Mouse (Mus musculus) midbrain, embryonic 16.5 days (tissue): ENCODE results near the gene Gm44805. TPM values are rescaled to one million over a fixed set of nuclear protein-coding genes. Genes with fewer than 3 reads are reported as not detected.

ENCODE experiments used
- ATAC-seq: fragments of 200-750 bp; cut with Nextera tagmentation; 2 replicates; pipeline ENCODE4 v1.8.0; 2017; ENCODE audit warnings: moderate TSS enrichment
- H3K27ac ChIP-seq: fragments of 300-500 bp; sonication (generic); 2 replicates; pipeline ENCODE4 v1.5.1; 2014; ENCODE audit warnings: mild to moderate bottlenecking, low read length, mixed read lengths
- H3K27me3 ChIP-seq: fragments of 300-500 bp; sonication (generic); 2 replicates; pipeline ENCODE4 v1.6.1; 2014; ENCODE audit warnings: low read depth, low read length, mixed read lengths; ENCODE audit not compliant: control insufficient read depth, insufficient read depth
- H3K36me3 ChIP-seq: fragments of 300-500 bp; sonication (generic); 2 replicates; pipeline ENCODE4 v1.6.1; 2014; ENCODE audit warnings: mild to moderate bottlenecking, low read length, moderate library complexity, mixed read lengths; ENCODE audit not compliant: control insufficient read depth, insufficient read depth
- H3K4me1 ChIP-seq: fragments of 300-500 bp; sonication (generic); 2 replicates; pipeline ENCODE4 v1.6.1; 2014; ENCODE audit warnings: mild to moderate bottlenecking, low read length, mixed read lengths; ENCODE audit not compliant: control insufficient read depth, insufficient read depth
- H3K4me2 ChIP-seq: fragments of 300-500 bp; sonication (generic); 2 replicates; pipeline ENCODE4 v1.6.1; 2014; ENCODE audit warnings: mild to moderate bottlenecking, low read length, mixed read lengths
- H3K4me3 ChIP-seq: fragments of 300-500 bp; sonication (generic); 2 replicates; pipeline ENCODE4 v1.5.1; 2014; ENCODE audit warnings: low read depth, mild to moderate bottlenecking, low read length, moderate library complexity, mixed read lengths
- H3K9ac ChIP-seq: fragments of 300-500 bp; sonication (generic); 2 replicates; pipeline ENCODE4 v1.6.1; 2014; ENCODE audit warnings: low read depth, low read length, mixed read lengths
- H3K9me3 ChIP-seq: fragments of 300-500 bp; sonication (generic); replicated peaks from 2 replicates; pipeline ENCODE4 v1.6.1; 2014; ENCODE audit warnings: mild to moderate bottlenecking, low read length, mixed read lengths; ENCODE audit not compliant: control insufficient read depth, poor library complexity, severe bottlenecking
- WGBS: fragments of 180-500 bp; shearing (Covaris S2); extraction: QIAGEN DNeasy Blood & Tissue Kit; methylation state at CpG from one replicate; pipeline ENCODE4 v1.1.7; 2014; 5-methylcytosine and 5-hydroxymethylcytosine counted together
- polyA plus RNA-seq: library from polyadenylated mRNA; unstranded; fragments of >200 nt; fragmentation: Nextera tagmentation; extraction: Ambion mirVana; gene quantifications from 2 replicates; pipeline ENCODE4 v1.2.1, GENCODE M21; 2015

Gm44805 gene
- polyA plus RNA-seq, 1 experiment from 2014 or later: not detected

DNA sequence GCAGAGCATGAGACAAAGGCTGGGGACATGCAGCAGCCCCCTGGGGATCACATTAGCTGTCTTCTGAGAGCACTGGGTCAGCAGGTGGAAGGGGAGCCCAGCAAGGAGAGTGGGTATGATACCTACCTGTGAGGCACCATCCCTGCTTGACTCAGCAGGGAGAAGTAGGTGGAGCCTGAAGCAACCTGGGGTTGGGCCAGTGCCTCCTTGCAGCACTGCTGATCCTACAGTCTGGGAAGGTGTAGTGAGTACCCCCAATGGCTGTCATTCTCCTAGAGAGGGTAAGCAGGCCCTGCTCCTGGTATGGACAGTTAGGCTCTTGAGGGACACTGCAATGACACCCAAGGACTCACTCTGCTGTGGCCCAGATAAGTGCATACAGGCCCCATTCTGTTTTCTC, 48.9 kb downstream of the Gm44805 start:
- H3K9me3 ChIP-seq: no peaks in the 10 kb centered on the region
- H3K27me3 ChIP-seq: no peaks in the 10 kb centered on the region
- no peak overlapping the region for H3K4me2 ChIP-seq
- H3K4me3 ChIP-seq: no peak overlapping the region
- no peak overlapping the region for H3K9ac ChIP-seq
- peaks cover 9% of the 10 kb centered on the region; the same call in 1 of the 2 replicates for H3K4me1 ChIP-seq
- ATAC-seq: no peak
- H3K27ac ChIP-seq: no peak overlapping the region
- H3K36me3 ChIP-seq: peaks cover 24% of the 10 kb centered on the region

DNA sequence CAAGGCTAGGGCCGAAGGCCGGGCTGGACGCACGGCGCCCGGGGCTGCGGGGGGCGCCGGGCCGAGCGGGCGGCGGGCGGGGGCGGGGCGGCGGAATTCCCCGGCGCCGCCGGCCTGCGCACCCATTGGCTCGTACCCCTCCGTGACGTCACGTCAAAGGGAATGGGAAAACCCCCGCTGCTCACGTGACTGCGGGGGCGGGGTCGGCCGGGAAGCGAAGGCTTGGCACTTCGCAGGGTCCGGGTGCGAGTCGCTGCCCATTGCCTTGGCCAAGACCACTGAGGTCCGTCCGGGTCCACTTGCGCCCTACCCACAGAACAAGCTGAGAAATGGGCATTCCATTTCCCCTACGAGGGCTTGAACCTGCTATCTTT, 51.9 kb downstream of the Gm44805 start, which contains the start of gene Relb:
Gene Relb (minus strand): TSS at position 78 of the 374 bp plus-strand sequence.
- Histone ChIP-seq H3K27me3 (no peaks in the 10 kb centered on the region), H3K4me1 (peaks cover 9% of the 10 kb centered on the region; the same call in 1 of the 2 replicates), H3K27ac (peak within 1 kb of the TSS; percentile 76), H3K4me2 (peak within 1 kb of the TSS; percentile 84), H3K4me3 (peak within 1 kb of the TSS; percentile 80), H3K9me3 (no peaks in the 10 kb centered on the region), H3K9ac (peak within 1 kb of the TSS; percentile 63), H3K36me3 (peaks cover 8% of the 10 kb centered on the region; the same call in 1 of the 2 replicates)
- under 1% methylated on average over 19 of the region's 41 CpGs for WGBS
- peak; percentile 77 for ATAC-seq

DNA sequence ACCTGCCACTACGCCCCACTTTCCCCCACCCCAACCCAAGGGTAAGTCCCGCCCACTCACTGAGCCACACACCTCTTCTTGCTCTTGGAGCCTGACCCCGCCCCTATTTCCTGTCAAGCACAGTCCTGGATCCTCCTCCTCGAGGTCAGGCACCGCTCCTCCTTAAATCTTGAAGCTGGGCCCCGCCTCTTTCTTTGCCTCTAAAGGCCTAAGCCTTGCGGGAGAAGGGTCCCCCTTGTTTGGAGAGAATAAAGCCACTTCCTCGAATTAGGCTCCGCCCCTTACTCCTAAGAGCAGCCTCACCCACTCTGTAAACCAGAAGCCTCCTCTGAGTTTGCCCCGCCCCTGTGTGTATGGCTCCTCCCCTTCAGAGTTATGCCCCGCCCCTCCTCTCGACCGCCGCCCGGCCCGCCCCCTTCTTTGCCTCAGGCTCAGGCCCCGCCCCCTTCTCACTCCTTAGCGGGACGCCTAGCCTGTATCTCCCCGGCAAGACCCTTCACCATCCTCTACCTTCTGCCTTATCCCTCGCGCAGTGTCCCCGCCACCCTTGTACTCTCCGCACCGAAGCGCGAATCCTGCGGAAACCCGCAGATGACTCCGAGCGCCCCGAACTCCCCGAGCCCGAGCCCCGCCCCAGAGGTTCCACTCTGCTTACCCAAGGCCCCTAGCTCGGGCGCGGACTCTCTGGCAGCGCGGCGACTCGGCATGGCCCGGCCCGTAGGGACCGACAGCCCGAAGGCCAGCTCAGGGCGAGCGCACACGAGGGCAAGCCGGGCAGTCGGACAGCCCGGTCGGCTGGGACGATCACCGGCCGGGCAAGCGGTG, 52.5 kb downstream of the Gm44805 start:
- H3K36me3 ChIP-seq: peaks cover 6% of the 10 kb centered on the region; the same call in 1 of the 2 replicates
- peak overlapping the region; percentile 76 for H3K27ac ChIP-seq
- peak overlapping the region; percentile 63 for H3K9ac ChIP-seq
- under 1% methylated on average over 57 of the region's 57 CpGs for WGBS
- no peaks in the 10 kb centered on the region for H3K9me3 ChIP-seq
- ATAC-seq: peak; percentile 87
- H3K4me2 ChIP-seq: peak overlapping the region; percentile 84
- peaks cover 9% of the 10 kb centered on the region; the same call in 1 of the 2 replicates for H3K4me1 ChIP-seq
- H3K4me3 ChIP-seq: peak overlapping the region; percentile 80
- H3K27me3 ChIP-seq: no peaks in the 10 kb centered on the region

DNA sequence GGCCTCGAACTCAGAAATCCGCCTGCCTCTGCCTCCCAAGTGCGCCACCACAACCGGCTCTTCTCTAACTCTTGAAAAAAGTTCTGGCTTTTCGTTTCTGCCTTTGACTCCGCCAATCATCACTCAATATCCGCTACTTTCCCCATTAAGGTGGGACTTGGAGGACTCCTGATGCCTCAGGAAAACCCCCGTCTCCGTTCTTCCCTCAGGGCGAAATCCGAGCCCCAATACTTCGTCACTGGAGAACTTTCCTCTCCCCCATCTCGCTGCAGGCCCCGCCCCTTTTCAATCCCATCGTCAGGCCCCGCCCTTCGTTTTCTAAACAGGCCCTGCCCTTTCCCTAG, 53.1 kb downstream of the Gm44805 start:
- Histone ChIP-seq H3K27me3 (no peaks in the 10 kb centered on the region), H3K4me1 (peaks cover 9% of the 10 kb centered on the region; the same call in 1 of the 2 replicates), H3K4me2 (peak overlapping the region; percentile 84), H3K9ac (peak overlapping the region; percentile 63; the same call in 1 of the 2 replicates), H3K27ac (peak overlapping the region; percentile 76; the same call in 1 of the 2 replicates), H3K36me3 (peaks cover under 1% of the 10 kb centered on the region; the same call in 1 of the 2 replicates), H3K4me3 (peak overlapping the region; percentile 80), H3K9me3 (no peaks in the 10 kb centered on the region)
- no peak for ATAC-seq
- 19% methylated on average over 17 of the region's 17 CpGs for WGBS

DNA sequence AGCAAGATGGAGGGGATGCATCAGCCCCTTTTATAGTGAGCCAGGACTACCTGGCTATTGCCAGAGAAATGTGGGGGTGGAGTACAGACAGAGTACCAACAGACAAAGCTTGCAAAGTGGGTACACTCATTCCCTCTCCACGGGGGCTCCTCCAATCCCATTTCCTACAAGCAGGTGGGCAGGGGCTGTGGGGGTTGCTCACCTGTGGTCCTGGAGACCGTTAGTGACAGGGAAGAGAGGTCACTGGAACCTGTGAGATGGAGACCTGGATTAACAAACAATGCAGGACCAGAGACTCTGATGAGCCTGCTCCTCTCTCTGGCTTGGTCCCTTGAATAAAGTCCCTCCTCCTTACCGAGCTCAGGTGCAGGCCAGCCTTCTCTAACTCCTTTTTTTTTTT, 53.5 kb downstream of the Gm44805 start:
- Histone ChIP-seq H3K4me3 (no peak overlapping the region), H3K4me1 (peaks cover 9% of the 10 kb centered on the region; the same call in 1 of the 2 replicates), H3K4me2 (peak overlapping the region; percentile 84), H3K36me3 (no peaks in the 10 kb centered on the region), H3K27ac (no peak overlapping the region), H3K9ac (no peak overlapping the region), H3K9me3 (no peaks in the 10 kb centered on the region), H3K27me3 (no peaks in the 10 kb centered on the region)
- 69% methylated on average over 3 of the region's 3 CpGs for WGBS
- ATAC-seq: no peak

DNA sequence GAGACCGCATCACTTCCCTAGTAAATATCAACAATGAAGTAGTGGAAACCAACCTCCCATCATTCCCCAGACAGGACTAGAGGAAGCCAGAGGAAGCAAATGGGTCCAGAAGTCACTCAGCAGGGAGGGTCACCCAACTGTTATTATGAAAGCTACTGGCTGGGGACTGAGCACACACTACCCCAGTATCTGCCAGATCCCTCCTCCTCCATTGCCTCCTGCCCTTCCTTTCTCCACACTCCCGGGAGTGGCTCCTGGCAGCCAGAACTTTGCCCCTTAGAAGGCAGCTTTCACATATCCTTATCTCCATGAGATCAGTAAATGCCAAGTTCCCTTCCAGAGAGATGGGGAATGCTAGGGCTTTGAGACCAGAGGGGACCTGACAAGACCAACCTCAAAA, 57.8 kb downstream of the Gm44805 start:
- Histone ChIP-seq H3K27ac (no peak overlapping the region), H3K9me3 (no peaks in the 10 kb centered on the region), H3K4me2 (no peak overlapping the region), H3K36me3 (no peaks in the 10 kb centered on the region), H3K4me1 (peaks cover 8% of the 10 kb centered on the region; the same call in 1 of the 2 replicates), H3K9ac (no peak overlapping the region), H3K4me3 (no peak overlapping the region), H3K27me3 (no peaks in the 10 kb centered on the region)
- no peak for ATAC-seq
- 88% methylated on average over 2 of the region's 2 CpGs for WGBS

DNA sequence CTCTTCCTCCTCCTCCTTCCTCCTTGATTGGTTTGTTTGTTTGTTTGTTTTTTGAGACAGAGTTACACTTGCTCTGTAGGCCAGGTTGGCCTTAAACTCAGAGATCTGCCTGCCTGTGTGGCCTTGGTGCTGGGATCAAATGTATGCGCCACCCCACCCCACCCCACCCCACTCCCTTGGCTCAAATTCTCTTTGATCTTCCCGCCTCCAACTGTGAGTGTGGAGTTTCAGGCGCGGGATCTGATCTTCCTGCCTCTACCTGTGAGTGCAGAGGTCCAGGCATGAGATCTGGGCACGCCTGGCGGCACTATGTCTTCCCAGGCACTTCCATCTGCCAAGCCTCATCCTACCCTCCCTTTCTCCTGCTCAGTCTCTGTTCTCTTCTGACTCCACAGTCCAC, 59.0 kb downstream of the Gm44805 start:
- H3K27ac ChIP-seq: no peak overlapping the region
- WGBS: 39% methylated on average over 6 of the region's 6 CpGs
- ATAC-seq: no peak

More for the DNA sequence above, 59.0 kb downstream of the Gm44805 start:
- Histone ChIP-seq H3K9ac (no peak overlapping the region), H3K4me1 (peaks cover 3% of the 10 kb centered on the region; the same call in 1 of the 2 replicates), H3K36me3 (no peaks in the 10 kb centered on the region), H3K9me3 (no peaks in the 10 kb centered on the region), H3K4me2 (no peak overlapping the region), H3K4me3 (no peak overlapping the region), H3K27me3 (no peaks in the 10 kb centered on the region)
